Mouse (Mus musculus): ENCODE results near the gene Tmtc2.

Gene Tmtc2

GRCm38 (mm10) chr10:105548040-105548439 lies 26.2 kb downstream of the Tmtc2 start:
- no peak for DNase-seq (ENCODE audit: extremely low read depth, low read depth, low spot score)

- no peak for DNase-seq (ENCODE audit: extremely low read depth, low read depth, low spot score)
Observed at GRCm38 (mm10) chr10:105544004-105545003, 29.9 kb downstream of the Tmtc2 start.

GRCm38 (mm10) chr10:105542081-105542480 lies 32.2 kb downstream of the Tmtc2 start:
- no peak for DNase-seq (ENCODE audit: extremely low read depth, low read depth, low spot score)

- no peak for DNase-seq (ENCODE audit: extremely low read depth, low read depth, low spot score)
Observed at GRCm38 (mm10) chr10:105539697-105540096, 34.6 kb downstream of the Tmtc2 start.

DNA sequence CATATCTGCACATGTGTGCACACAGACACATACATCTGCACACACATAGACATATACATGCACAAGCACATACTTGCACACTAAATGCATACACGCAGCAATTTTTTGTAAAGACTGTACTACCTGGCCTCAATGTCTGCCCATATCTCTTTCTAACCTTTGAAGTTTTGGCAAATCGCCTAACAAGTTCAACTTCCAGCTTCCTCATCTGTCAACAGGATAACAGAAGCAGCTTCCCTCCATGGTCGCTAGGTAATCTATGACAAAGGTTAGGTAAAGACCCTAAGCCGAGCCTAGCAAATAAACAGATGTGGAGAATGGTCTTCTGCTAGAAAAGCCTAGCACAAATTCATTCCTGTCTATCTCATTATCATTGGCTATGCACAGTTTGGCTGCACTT lies 37.3 kb downstream of the Tmtc2 start:
- no peak for DNase-seq (ENCODE audit: extremely low read depth, low read depth, low spot score)

DNA sequence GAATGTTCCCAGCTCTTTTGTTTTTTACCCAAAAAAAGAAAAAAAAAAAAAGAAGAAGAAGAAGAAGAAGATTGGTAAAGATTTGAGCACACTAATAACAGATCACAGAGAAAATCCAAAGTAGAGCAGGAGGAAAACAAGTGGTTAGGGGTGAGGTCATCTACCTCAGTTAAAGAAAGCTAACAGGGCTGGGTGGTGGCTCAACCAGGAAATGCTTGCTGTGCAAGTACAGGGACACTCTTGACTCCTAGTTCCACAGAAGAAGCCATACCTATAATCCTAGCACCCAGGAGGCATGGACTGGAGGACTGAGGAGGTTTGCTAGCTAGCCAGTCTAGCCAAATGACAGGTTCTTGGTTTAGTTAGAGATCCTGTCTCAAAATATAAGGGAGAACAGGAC lies 38.4 kb downstream of the Tmtc2 start:
- no peak for DNase-seq (ENCODE audit: extremely low read depth, low read depth, low spot score)

DNA sequence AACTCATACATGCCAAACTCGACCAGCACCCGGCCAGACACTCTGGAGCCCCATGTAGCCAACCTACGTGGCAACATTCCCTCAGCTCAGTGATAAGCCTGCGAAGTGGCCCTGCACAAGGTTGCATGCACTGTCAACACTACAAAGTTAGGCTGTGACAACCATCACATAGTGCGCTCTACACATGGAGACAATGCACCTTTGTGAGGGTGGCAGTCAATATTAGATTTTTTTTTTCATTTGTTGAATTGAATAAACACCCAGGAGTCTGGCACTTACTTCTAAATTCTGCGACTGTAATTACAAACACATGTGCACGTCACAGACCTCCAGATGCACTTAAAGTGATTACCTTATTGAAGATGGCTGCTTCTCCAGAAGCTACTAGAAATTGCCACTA lies 41.5 kb downstream of the Tmtc2 start:
- DNase-seq (ENCODE audit: extremely low read depth, low read depth, low spot score): no peak

DNA sequence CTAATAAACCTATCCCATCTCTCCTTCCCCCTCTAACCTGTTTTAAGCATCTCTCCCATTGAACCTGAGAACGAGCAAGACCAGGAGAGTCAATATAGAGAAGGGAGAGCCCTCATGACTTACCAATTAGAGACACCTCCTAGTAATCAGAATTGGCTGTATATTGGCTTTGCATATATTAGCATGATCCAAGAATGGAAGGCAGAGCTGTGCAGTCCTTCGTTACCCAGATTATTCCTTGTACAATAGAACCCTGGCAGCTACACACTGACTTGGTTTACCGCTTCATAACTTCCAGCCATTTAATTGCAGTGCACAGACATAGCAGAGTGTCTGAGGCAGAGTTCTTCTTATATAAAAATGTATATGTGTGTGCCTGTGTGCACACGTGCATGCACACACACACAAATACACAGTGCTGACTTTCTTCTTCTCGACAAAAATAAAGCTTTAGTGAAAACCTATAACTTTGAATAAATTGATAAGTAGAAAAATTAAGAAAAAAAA lies 42.2 kb downstream of the Tmtc2 start:
- DNase-seq (ENCODE audit: extremely low read depth, low read depth, low spot score): no peak

- DNase-seq (ENCODE audit: extremely low read depth, low read depth, low spot score): no peak
Observed at GRCm38 (mm10) chr10:105531080-105531894, 43.0 kb downstream of the Tmtc2 start.

- DNase-seq (ENCODE audit: extremely low read depth, low read depth, low spot score): peak; percentile 62
Observed at GRCm38 (mm10) chr10:105523405-105524088, 50.7 kb downstream of the Tmtc2 start.

GRCm38 (mm10) chr10:105522431-105522830 lies 51.8 kb downstream of the Tmtc2 start:
- DNase-seq (ENCODE audit: extremely low read depth, low read depth, low spot score): no peak

- no peak for DNase-seq (ENCODE audit: extremely low read depth, low read depth, low spot score)
Observed at GRCm38 (mm10) chr10:105519154-105519806, 55.0 kb downstream of the Tmtc2 start.

DNA sequence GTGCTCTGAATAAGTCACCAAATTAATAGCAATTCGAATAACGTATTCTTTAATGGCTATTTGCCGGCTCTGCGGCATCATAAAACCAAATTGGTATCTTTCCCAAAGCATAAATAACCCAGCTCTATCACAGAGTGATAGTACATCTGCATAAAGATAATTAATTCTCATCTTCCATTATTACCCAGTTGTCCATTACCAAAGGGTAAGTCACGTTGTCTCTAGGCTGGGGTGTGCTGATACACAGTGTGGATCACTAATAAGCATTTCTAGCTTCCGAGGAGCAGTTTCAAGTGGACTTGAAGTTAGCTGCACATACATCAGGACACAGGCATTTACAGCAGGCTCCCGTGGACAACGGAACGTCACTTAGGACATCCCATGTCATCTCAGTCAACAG lies 56.1 kb downstream of the Tmtc2 start:
- DNase-seq (ENCODE audit: extremely low read depth, low read depth, low spot score): no peak

GRCm38 (mm10) chr10:105513777-105514322 lies 60.4 kb downstream of the Tmtc2 start:
- DNase-seq (ENCODE audit: extremely low read depth, low read depth, low spot score): no peak

DNA sequence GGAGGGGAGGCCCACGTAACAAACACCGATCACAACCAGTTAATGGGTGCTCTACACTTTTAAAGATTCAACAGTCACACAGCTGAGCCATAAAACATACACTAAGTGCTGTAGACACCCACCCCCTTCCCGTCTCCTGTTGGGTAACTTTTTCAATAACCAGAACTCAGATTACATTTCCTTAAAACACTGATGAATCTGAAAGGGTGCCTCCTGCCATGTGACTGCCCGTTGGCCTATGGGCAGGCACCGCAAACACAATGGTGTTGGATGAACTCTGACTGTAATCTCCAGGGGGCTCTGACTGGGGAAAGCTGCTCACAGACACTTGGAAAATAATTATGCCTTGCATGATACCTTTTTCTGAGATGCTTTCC lies 64.4 kb downstream of the Tmtc2 start:
- DNase-seq (ENCODE audit: extremely low read depth, low read depth, low spot score): no peak

GRCm38 (mm10) chr10:105509146-105509895 lies 64.9 kb downstream of the Tmtc2 start:
- no peak for DNase-seq (ENCODE audit: extremely low read depth, low read depth, low spot score)

GRCm38 (mm10) chr10:105507982-105508786 lies 66.1 kb downstream of the Tmtc2 start:
- DNase-seq (ENCODE audit: extremely low read depth, low read depth, low spot score): no peak

GRCm38 (mm10) chr10:105506046-105506445 lies 68.2 kb downstream of the Tmtc2 start:
- DNase-seq (ENCODE audit: extremely low read depth, low read depth, low spot score): no peak

DNA sequence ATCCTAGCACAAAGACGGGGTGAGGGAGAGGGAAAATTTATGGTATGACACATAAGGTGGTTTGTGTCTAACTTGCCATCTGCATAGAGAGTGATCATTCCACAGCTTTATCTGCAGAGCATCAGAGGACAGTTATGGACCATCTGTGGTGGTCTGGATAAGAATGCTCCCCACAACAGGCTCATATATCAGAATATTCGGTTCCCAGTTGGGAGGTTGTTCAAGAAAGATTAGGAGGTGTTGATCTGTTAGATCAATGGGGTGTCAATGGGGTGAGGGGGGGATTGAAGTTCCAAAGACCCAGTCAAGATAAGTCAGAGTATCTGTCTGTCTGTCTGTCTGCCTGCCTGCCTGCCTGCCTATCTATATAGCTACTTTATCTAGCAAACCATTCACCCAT lies 69.8 kb downstream of the Tmtc2 start:
- DNase-seq (ENCODE audit: extremely low read depth, low read depth, low spot score): no peak

Data from fat pad, adult 2 months (tissue).